Mouse (Mus musculus): ENCODE data around the gene Msi2. TPM values are rescaled to one million over a fixed set of nuclear protein-coding genes. Genes with fewer than 3 reads are reported as not detected.

Msi2 gene
- total and polyA plus RNA-seq, 2 experiments from 2014 or later: 26.9 to 133 TPM

DNA sequence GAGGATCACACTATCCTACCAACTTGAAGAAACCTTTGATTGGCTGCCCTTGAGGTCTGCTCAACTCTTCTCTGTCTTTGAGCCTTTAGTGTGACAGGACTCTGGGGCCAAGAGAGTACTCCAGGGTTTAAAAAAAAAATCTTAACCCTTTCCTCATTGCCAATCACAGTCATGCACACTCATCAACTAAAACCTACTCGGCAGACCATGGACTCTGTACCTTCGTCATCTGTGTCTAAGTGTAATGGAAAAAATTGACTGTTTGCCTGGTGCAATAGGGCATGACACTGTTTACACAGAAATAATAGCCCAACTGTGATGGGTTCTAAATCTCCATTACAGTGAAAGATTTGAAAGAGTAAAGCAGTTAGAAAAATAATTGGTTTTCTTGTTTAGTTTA, 186.3 kb downstream of the Msi2 start:
- no peak overlapping the region for H3K4me2 ChIP-seq (ENCODE audit: low read depth, low read length, poor library complexity, severe bottlenecking)
- H3K27ac ChIP-seq (ENCODE audit: low read depth, low read length): no peak overlapping the region
- H3K9ac ChIP-seq (replicated peaks; ENCODE audit: low read length, poor library complexity, severe bottlenecking): no peak overlapping the region
- WGBS: 88% methylated on average over 2 of the region's 2 CpGs
- TF ChIP-seq CTCF (IDR thresholded peaks at IDR 0.05): no peak
- peaks cover 23% of the 10 kb centered on the region for H3K4me1 ChIP-seq (ENCODE audit: insufficient read depth, low read length)
- no peaks in the 10 kb centered on the region for H3K9me3 ChIP-seq (ENCODE audit: low read length)
- no peak for ATAC-seq (ENCODE audit: low FRiP score)
- H3K36me3 ChIP-seq (ENCODE audit: insufficient read depth, low read length): no peaks in the 10 kb centered on the region
- no peaks in the 10 kb centered on the region for H3K27me3 ChIP-seq (ENCODE audit: insufficient read depth, low read length)
- no peak overlapping the region for H3K4me3 ChIP-seq (ENCODE audit: low read depth, low read length)
- no peak for DNase-seq (ENCODE audit: low spot score)

DNA sequence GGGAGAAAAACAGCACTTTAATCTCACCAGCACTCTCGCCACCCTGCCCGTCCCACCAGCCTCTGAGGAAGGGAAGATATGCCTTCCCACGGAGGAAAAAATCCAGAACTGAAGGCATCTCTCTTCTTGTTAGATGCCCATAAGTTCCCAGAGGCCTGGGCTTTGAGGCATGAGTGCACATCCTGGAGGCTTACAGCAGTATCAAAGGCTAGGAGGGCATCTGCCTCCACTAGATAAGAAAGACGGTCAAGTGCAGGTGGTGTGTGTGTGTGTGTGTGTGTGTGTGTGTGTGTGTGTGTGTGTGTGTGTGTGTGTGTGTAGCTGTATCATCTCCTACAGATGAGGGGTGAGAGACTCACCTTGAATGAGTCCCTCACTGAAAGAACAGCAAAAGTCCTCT, 188.3 kb downstream of the Msi2 start:
- TF ChIP-seq CTCF (IDR thresholded peaks at IDR 0.05): no peak
- ATAC-seq (ENCODE audit: low FRiP score) (no peak), DNase-seq (ENCODE audit: low spot score) (no peak)
- Histone ChIP-seq H3K4me1 (ENCODE audit: insufficient read depth, low read length) (peaks cover 36% of the 10 kb centered on the region), H3K4me2 (ENCODE audit: low read depth, low read length, poor library complexity, severe bottlenecking) (no peak overlapping the region), H3K36me3 (ENCODE audit: insufficient read depth, low read length) (no peaks in the 10 kb centered on the region), H3K27me3 (ENCODE audit: insufficient read depth, low read length) (no peaks in the 10 kb centered on the region), H3K9me3 (ENCODE audit: low read length) (no peaks in the 10 kb centered on the region), H3K27ac (ENCODE audit: low read depth, low read length) (no peak overlapping the region), H3K4me3 (ENCODE audit: low read depth, low read length) (no peak overlapping the region), H3K9ac (replicated peaks; ENCODE audit: low read length, poor library complexity, severe bottlenecking) (no peak overlapping the region)
- 78% methylated on average over 4 of the region's 4 CpGs for WGBS

DNA sequence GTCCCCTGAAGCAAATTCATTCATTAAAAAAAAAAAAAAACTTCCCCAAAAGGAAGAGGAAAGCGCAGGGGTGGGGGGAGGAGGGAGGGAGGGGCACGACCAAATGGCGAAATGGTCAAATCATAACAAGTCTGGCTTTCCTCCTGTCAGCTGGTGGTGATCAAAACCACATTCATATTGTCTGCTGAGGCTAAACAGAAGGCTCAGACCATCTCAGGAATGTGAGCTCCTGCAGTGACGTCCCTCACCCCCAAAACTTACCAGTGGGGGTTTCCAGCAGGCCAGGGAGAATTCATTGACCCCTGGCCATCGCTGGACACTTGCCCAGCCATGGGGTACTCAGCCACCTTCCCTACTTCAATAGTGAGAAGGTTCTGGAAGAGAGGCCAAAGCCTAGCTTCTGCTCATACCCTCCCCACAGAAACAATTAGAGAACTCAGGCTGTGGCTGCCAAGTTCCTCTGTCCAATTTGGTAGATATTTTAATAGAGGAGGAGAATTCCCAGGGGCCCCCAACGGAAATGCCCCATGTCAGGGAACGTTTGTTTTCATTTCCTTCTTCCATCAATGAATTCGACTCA, 189.7 kb downstream of the Msi2 start:
- 36% methylated on average over 8 of the region's 8 CpGs for WGBS

DNA sequence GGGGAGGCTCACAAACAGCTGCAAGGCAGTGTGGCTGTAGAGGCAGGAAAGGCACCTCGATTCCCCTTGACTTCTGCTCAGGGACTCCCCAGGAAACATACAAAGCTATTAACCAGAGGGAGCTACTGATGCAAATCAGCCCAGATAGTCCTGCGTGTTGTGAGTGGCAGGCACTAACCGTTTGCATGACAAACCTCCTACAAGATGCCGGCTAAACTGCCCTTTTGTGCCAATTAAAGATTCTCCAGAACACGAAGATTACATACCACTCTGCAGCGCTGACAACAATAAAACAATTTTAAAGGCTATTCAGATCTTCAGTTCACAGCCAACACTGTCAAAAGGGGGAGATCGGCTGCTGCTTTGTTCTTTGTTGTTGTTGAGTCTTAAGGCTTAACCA, 191.6 kb downstream of the Msi2 start:
- no peak overlapping the region for H3K9ac ChIP-seq (replicated peaks; ENCODE audit: low read length, poor library complexity, severe bottlenecking)
- peak overlapping the region; percentile 57 for H3K27ac ChIP-seq (ENCODE audit: low read depth, low read length)
- no peaks in the 10 kb centered on the region for H3K36me3 ChIP-seq (ENCODE audit: insufficient read depth, low read length)
- no peaks in the 10 kb centered on the region for H3K27me3 ChIP-seq (ENCODE audit: insufficient read depth, low read length)
- no peaks in the 10 kb centered on the region for H3K9me3 ChIP-seq (ENCODE audit: low read length)
- no peak overlapping the region for H3K4me2 ChIP-seq (ENCODE audit: low read depth, low read length, poor library complexity, severe bottlenecking)
- no peak for TF ChIP-seq CTCF (IDR thresholded peaks at IDR 0.05)
- WGBS: 10% methylated on average over 7 of the region's 7 CpGs
- H3K4me3 ChIP-seq (ENCODE audit: low read depth, low read length): no peak overlapping the region
- ATAC-seq (ENCODE audit: low FRiP score): no peak
- H3K4me1 ChIP-seq (ENCODE audit: insufficient read depth, low read length): peaks cover 35% of the 10 kb centered on the region
- no peak for DNase-seq (ENCODE audit: low spot score)

More for the DNA sequence above, 189.7 kb downstream of the Msi2 start:
- Histone ChIP-seq H3K27me3 (ENCODE audit: insufficient read depth, low read length) (no peaks in the 10 kb centered on the region), H3K4me3 (ENCODE audit: low read depth, low read length) (no peak overlapping the region), H3K27ac (ENCODE audit: low read depth, low read length) (0 out of 2 replicates have a peak overlapping the region, but pooled peaks have one; percentile 26), H3K36me3 (ENCODE audit: insufficient read depth, low read length) (no peaks in the 10 kb centered on the region), H3K4me2 (ENCODE audit: low read depth, low read length, poor library complexity, severe bottlenecking) (no peak overlapping the region), H3K4me1 (ENCODE audit: insufficient read depth, low read length) (peaks cover 35% of the 10 kb centered on the region), H3K9ac (replicated peaks; ENCODE audit: low read length, poor library complexity, severe bottlenecking) (no peak overlapping the region), H3K9me3 (ENCODE audit: low read length) (no peaks in the 10 kb centered on the region)
- TF ChIP-seq CTCF (IDR thresholded peaks at IDR 0.05): no peak
- peak; percentile 65 for DNase-seq (ENCODE audit: low spot score)
- ATAC-seq (ENCODE audit: low FRiP score): no peak

DNA sequence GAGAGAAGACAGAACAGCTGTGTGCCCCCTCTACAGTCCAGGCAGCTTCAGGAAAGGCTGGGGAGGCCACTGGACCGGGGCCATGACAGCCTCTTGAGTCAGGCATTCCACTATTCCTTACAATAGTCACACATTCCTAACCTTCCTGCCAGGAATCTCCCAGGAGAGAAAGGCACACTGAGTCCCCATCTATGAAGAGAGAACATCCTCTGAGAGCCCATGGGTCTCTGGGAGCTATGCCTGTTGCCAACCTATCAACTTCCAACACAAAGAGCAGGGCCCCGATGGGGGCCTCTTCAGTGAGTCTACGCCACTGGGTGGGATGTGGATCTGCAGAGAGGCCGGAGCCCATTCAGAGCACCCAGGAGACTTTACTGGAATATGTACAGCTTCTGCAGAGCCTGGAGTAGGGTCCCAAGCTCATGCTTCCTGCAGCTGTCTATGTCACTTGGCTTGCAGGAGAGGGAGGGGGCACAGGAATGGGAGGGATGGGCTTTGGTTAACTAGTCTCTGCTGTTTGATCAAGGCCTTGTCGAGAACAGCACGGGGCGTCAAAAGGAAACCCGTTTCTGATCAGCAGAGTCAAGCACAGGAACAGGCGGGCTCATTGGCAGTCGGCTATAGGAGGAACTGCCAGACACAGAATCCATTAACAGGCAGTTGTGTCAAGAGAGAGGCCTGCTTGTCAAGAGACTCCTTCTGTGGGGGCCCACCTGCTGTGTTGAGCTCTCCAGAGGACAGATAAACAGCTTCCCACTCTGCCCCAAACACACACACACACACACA, 193.3 kb downstream of the Msi2 start:
- DNase-seq (ENCODE audit: low spot score) (peak; percentile 86), ATAC-seq (ENCODE audit: low FRiP score) (peak; percentile 71)
- Histone ChIP-seq H3K9ac (replicated peaks; ENCODE audit: low read length, poor library complexity, severe bottlenecking) (no peak overlapping the region), H3K4me3 (ENCODE audit: low read depth, low read length) (no peak overlapping the region), H3K27me3 (ENCODE audit: insufficient read depth, low read length) (no peaks in the 10 kb centered on the region), H3K36me3 (ENCODE audit: insufficient read depth, low read length) (no peaks in the 10 kb centered on the region), H3K4me2 (ENCODE audit: low read depth, low read length, poor library complexity, severe bottlenecking) (no peak overlapping the region), H3K9me3 (ENCODE audit: low read length) (no peaks in the 10 kb centered on the region), H3K4me1 (ENCODE audit: insufficient read depth, low read length) (peaks cover 35% of the 10 kb centered on the region), H3K27ac (ENCODE audit: low read depth, low read length) (peak overlapping the region; percentile 71)
- 0 out of 2 replicates have a peak, but pooled peaks have one; percentile 6 for TF ChIP-seq CTCF (IDR thresholded peaks at IDR 0.05)
- 21% methylated on average over 10 of the region's 10 CpGs for WGBS

DNA sequence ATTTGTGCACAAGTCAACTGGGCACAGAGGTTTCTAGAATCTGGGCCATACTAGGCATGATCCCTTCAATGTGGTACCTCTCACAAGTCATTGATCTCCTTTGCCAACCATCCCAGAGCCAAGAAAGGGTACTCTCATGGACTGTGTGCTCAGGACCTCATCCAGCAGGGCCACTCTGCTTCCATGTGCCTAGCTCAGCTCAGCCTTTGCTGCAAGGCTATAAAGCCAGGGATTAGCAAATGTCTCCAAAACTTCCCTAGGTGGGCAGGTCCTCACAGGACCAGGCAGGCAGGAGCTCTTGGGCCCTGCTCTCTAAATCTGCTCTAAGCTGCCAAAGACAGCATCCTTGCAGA, 193.9 kb downstream of the Msi2 start:
- Histone ChIP-seq H3K4me3 (ENCODE audit: low read depth, low read length) (no peak overlapping the region), H3K4me2 (ENCODE audit: low read depth, low read length, poor library complexity, severe bottlenecking) (no peak overlapping the region), H3K4me1 (ENCODE audit: insufficient read depth, low read length) (peaks cover 35% of the 10 kb centered on the region), H3K36me3 (ENCODE audit: insufficient read depth, low read length) (no peaks in the 10 kb centered on the region), H3K27ac (ENCODE audit: low read depth, low read length) (peak overlapping the region; percentile 71), H3K9me3 (ENCODE audit: low read length) (no peaks in the 10 kb centered on the region), H3K9ac (replicated peaks; ENCODE audit: low read length, poor library complexity, severe bottlenecking) (no peak overlapping the region), H3K27me3 (ENCODE audit: insufficient read depth, low read length) (no peaks in the 10 kb centered on the region)
- peak; percentile 43 for DNase-seq (ENCODE audit: low spot score)
- no peak for TF ChIP-seq CTCF (IDR thresholded peaks at IDR 0.05)
- peak; percentile 53; the same call in 1 of the 2 replicates for ATAC-seq (ENCODE audit: low FRiP score)
